Mouse (Mus musculus) MEL (cell line): ENCODE results near the gene Pcgf6. TPM values are rescaled to one million over a fixed set of nuclear protein-coding genes. Genes with fewer than 3 reads are reported as not detected.
A peak's percentile ranks its signal among the peaks of the same experiment; 100 is the strongest.

Experiments used
- DNase-seq: peaks from one replicate; pipeline ENCODE4 v3.0.0; 2011; ENCODE audit warnings: low read depth, low spot score
- H3K27ac ChIP-seq: 2 replicates; pipeline ENCODE4 v1.5.1; 2012; ENCODE audit warnings: low read depth, mild to moderate bottlenecking, control low read depth, low read length, moderate library complexity; ENCODE audit not compliant: control insufficient read depth
- H3K27me3 ChIP-seq, 2 experiments: fragments of 150-350 bp in 1 of 2; sonication (generic) in 1 of 2; 2 replicates each; pipeline ENCODE4 v1.6.1; 2012; ENCODE audit warnings: low read length in 2 of 2, mild to moderate bottlenecking in 2 of 2, improper control_type of control experiment in 1 of 2, moderate library complexity in 1 of 2; ENCODE audit not compliant: insufficient read depth in 2 of 2, control insufficient read depth in 1 of 2
- H3K36me3 ChIP-seq, 2 experiments: 2 replicates each; pipeline ENCODE4 v1.6.1; 2012 to 2014; ENCODE audit warnings: low read length in 2 of 2, improper control_type of control experiment in 1 of 2, inconsistent platforms in 1 of 2, mild to moderate bottlenecking in 1 of 2; ENCODE audit not compliant: insufficient read depth in 2 of 2, control insufficient read depth in 1 of 2
- H3K4me1 ChIP-seq, 2 experiments: fragments of 150-350 bp in 1 of 2; sonication (generic) in 1 of 2; 2 replicates each; pipeline ENCODE4 v1.6.1; 2012; ENCODE audit warnings: low read length in 2 of 2, improper control_type of control experiment in 1 of 2, mild to moderate bottlenecking in 1 of 2; ENCODE audit not compliant: insufficient read depth in 2 of 2, control insufficient read depth in 1 of 2
- H3K4me3 ChIP-seq, 2 experiments: fragments of 150-350 bp in 1 of 2; sonication (generic) in 1 of 2; 2 replicates each; pipeline ENCODE4 v1.5.1; 2012; ENCODE audit warnings: low read depth in 2 of 2, low read length in 2 of 2, mild to moderate bottlenecking in 2 of 2, moderate library complexity in 2 of 2, control low read depth in 1 of 2, improper control_type of control experiment in 1 of 2; ENCODE audit not compliant: control insufficient read depth in 1 of 2, insufficient read depth in 1 of 2
- H3K79me2 ChIP-seq: 2 replicates; pipeline ENCODE4 v1.6.1; 2012; ENCODE audit warnings: mild to moderate bottlenecking, low read length, moderate library complexity; ENCODE audit not compliant: control insufficient read depth, poor library complexity, insufficient read depth
- H3K9ac ChIP-seq: 2 replicates; pipeline ENCODE4 v1.6.1; 2012; ENCODE audit warnings: low read depth, mild to moderate bottlenecking, control low read depth, low read length, moderate library complexity; ENCODE audit not compliant: control insufficient read depth, poor library complexity, severe bottlenecking
- H3K9me3 ChIP-seq: fragments of 150-350 bp; sonication (generic); replicated peaks from 2 replicates; pipeline ENCODE4 v1.6.1; 2012; ENCODE audit warnings: mild to moderate bottlenecking, low read length, improper control_type of control experiment, moderate library complexity; ENCODE audit not compliant: insufficient read depth
- BHLHE40 ChIP-seq: IDR thresholded peaks from 2 replicates; pipeline ENCODE4 v1.6.1; 2012; ENCODE audit warnings: low read depth, mild to moderate bottlenecking, inconsistent platforms, low read length, improper control_type of control experiment, borderline replicate concordance
- CHD1 ChIP-seq: IDR thresholded peaks from 2 replicates; pipeline ENCODE4 v1.6.1; 2012; ENCODE audit warnings: low read depth, mild to moderate bottlenecking, inconsistent platforms, low read length, improper control_type of control experiment
- CHD2 ChIP-seq: IDR thresholded peaks from 2 replicates; pipeline ENCODE4 v1.6.1; 2011; ENCODE audit warnings: low read length, improper control_type of control experiment
- CTCF ChIP-seq, 3 experiments: IDR thresholded peaks in 2 of 3; conservative IDR thresholded peaks in 1 of 3; 2 replicates each; pipeline ENCODE4 v1.5.1; 2011 to 2012; ENCODE audit warnings: low read length in 3 of 3, low read depth in 2 of 3, mild to moderate bottlenecking in 2 of 3, improper control_type of control experiment in 1 of 3, inconsistent platforms in 1 of 3, mixed read lengths in 1 of 3, moderate library complexity in 1 of 3; ENCODE audit not compliant: control insufficient read depth in 1 of 3, insufficient read depth in 1 of 3, poor library complexity in 1 of 3, severe bottlenecking in 1 of 3
- ELF1 ChIP-seq: IDR thresholded peaks from 2 replicates; pipeline ENCODE4 v1.6.1; 2014; ENCODE audit warnings: low read depth, mild to moderate bottlenecking, inconsistent platforms, low read length, improper control_type of control experiment, moderate library complexity
- EP300 ChIP-seq, 2 experiments: IDR thresholded peaks; 2 replicates each; pipeline ENCODE4 v1.6.1; 2011; ENCODE audit warnings: improper control_type of control experiment in 2 of 2, low read length in 2 of 2, low read depth in 1 of 2, mild to moderate bottlenecking in 1 of 2
- ETS1 ChIP-seq: IDR thresholded peaks from 2 replicates; pipeline ENCODE4 v1.6.1; 2012; ENCODE audit warnings: low read depth, mild to moderate bottlenecking, inconsistent platforms, low read length, improper control_type of control experiment, moderate library complexity
- GATA1 ChIP-seq: IDR thresholded peaks from 2 replicates; pipeline ENCODE4 v1.6.1; 2011; ENCODE audit warnings: low read depth, low read length, improper control_type of control experiment
- HCFC1 ChIP-seq: IDR thresholded peaks from 2 replicates; pipeline ENCODE4 v1.6.1; 2012; ENCODE audit warnings: low read depth, mild to moderate bottlenecking, inconsistent platforms, low read length, improper control_type of control experiment, moderate library complexity
- MAFK ChIP-seq: IDR thresholded peaks from 2 replicates; pipeline ENCODE4 v1.6.1; 2011; ENCODE audit warnings: low read depth, mild to moderate bottlenecking, low read length, improper control_type of control experiment, borderline replicate concordance
- MAX ChIP-seq: IDR thresholded peaks from 2 replicates; pipeline ENCODE4 v1.6.1; 2011; ENCODE audit warnings: low read length, improper control_type of control experiment
- MAZ ChIP-seq: IDR thresholded peaks from 2 replicates; pipeline ENCODE4 v1.6.1; 2012; ENCODE audit warnings: low read depth, mild to moderate bottlenecking, inconsistent platforms, low read length, improper control_type of control experiment
- MXI1 ChIP-seq: IDR thresholded peaks from 2 replicates; pipeline ENCODE4 v1.6.1; 2011; ENCODE audit warnings: mild to moderate bottlenecking, low read depth, low read length, improper control_type of control experiment
- RAD21 ChIP-seq: IDR thresholded peaks from 2 replicates; pipeline ENCODE4 v1.6.1; 2011; ENCODE audit warnings: mild to moderate bottlenecking, low read depth, low read length, improper control_type of control experiment
- RCOR1 ChIP-seq: IDR thresholded peaks from 2 replicates; pipeline ENCODE4 v1.6.1; 2012; ENCODE audit warnings: low read depth, mild to moderate bottlenecking, inconsistent platforms, low read length, improper control_type of control experiment
- SIN3A ChIP-seq: IDR thresholded peaks from 2 replicates; pipeline ENCODE4 v1.6.1; 2012; ENCODE audit warnings: low read length, improper control_type of control experiment, inconsistent platforms
- TAL1 ChIP-seq: IDR thresholded peaks from 2 replicates; pipeline ENCODE4 v1.6.1; 2012; ENCODE audit warnings: mild to moderate bottlenecking, inconsistent platforms, low read length, moderate library complexity, mixed read lengths
- TBP ChIP-seq: IDR thresholded peaks from 2 replicates; pipeline ENCODE4 v1.8.0; 2011; ENCODE audit warnings: low read depth, low read length, improper control_type of control experiment
- UBTF ChIP-seq: IDR thresholded peaks from 2 replicates; pipeline ENCODE4 v1.6.1; 2012; ENCODE audit warnings: low read depth, mild to moderate bottlenecking, inconsistent platforms, low read length, improper control_type of control experiment, moderate library complexity, borderline replicate concordance; ENCODE audit not compliant: insufficient read depth
- ZC3H11A ChIP-seq: IDR thresholded peaks from 2 replicates; pipeline ENCODE4 v1.6.1; 2012; ENCODE audit warnings: low read depth, mild to moderate bottlenecking, inconsistent platforms, low read length, improper control_type of control experiment
- ZMIZ1 ChIP-seq: IDR thresholded peaks from 2 replicates; pipeline ENCODE4 v1.6.1; 2012; ENCODE audit warnings: low read depth, mild to moderate bottlenecking, inconsistent platforms, low read length, improper control_type of control experiment, moderate library complexity
- ZNF384 ChIP-seq: IDR thresholded peaks from 2 replicates; pipeline ENCODE4 v1.6.1; 2012; ENCODE audit warnings: low read depth, mild to moderate bottlenecking, inconsistent platforms, low read length, improper control_type of control experiment
- polyA plus RNA-seq, 2 experiments: library from polyadenylated mRNA; stranded (reverse) in 1 of 2; unstranded in 1 of 2; fragments of >175 nt in 1 of 2; fragments of >200 nt in 1 of 2; gene quantifications; 2 replicates each; pipeline versions ENCODE4 v1.2.1 to v1.2.4; 2012; ENCODE audit warnings: low replicate concordance in 2 of 2, low read depth in 1 of 2; ENCODE audit not compliant: insufficient read length in 2 of 2, insufficient read depth in 1 of 2, missing spikeins in 1 of 2
- total RNA-seq: library from RNA; depleted of rRNA; stranded (reverse); fragments of 300-350 nt; gene quantifications from 2 replicates; pipeline ENCODE4 v1.2.3, GENCODE M21; 2012

Pcgf6 gene
- total and polyA plus RNA-seq, 3 experiments: 29.0 to 47.5 TPM; not detected in 1

- H3K4me1 ChIP-seq: no peaks in the 10 kb centered on the region
- H3K9me3 ChIP-seq: no peaks in the 10 kb centered on the region
- peaks cover 0 to 7% of the 10 kb centered on the region in 2 experiments; a peak in 2 of 4 replicates for H3K27me3 ChIP-seq
- no peaks in the 10 kb centered on the region for H3K36me3 ChIP-seq
- no peak overlapping the region for H3K27ac ChIP-seq
- no peak overlapping the region for H3K4me3 ChIP-seq
- no peak overlapping the region for H3K9ac ChIP-seq
- H3K79me2 ChIP-seq: no peaks in the 10 kb centered on the region
- TF ChIP-seq MAX (no peak), BHLHE40 (no peak), HCFC1 (no peak), ZMIZ1 (no peak), ZNF384 (no peak), EP300 (IDR thresholded peaks at IDR 0.05; ENCODE audit: low read depth in 1 of 2, low read length in 2 of 2) (no peak), CHD1 (no peak), ZC3H11A (no peak), RCOR1 (no peak), UBTF (no peak), ETS1 (no peak), ELF1 (no peak), GATA1 (no peak), TBP (no peak), MAFK (no peak), TAL1 (no peak), CHD2 (no peak), RAD21 (no peak), MAZ (no peak)
- no peak for DNase-seq
Observed at GRCm38 (mm10) chr19:47017831-47018230, 32.9 kb downstream of the Pcgf6 start.

- H3K79me2 ChIP-seq: no peaks in the 10 kb centered on the region
- no peaks in the 10 kb centered on the region for H3K4me1 ChIP-seq
- H3K4me3 ChIP-seq: no peak overlapping the region
- no peaks in the 10 kb centered on the region for H3K9me3 ChIP-seq
- H3K27me3 ChIP-seq: peaks cover 0 to 7% of the 10 kb centered on the region in 2 experiments; a peak in 2 of 4 replicates
- peak; percentile 81 for DNase-seq
- TF ChIP-seq MXI1: peak; percentile 47; the same call in 1 of the 2 replicates
- peak; percentile 75 for TF ChIP-seq SIN3A
- TF ChIP-seq CTCF (IDR thresholded peaks at IDR 0.05 in 2 of 3, conservative IDR thresholded peaks at IDR 0.05 in 1 of 3; ENCODE audit: control insufficient read depth in 1 of 3, insufficient read depth in 1 of 3, low read depth in 2 of 3, low read length in 3 of 3, poor library complexity in 1 of 3, severe bottlenecking in 1 of 3): no peak
- no peak overlapping the region for H3K27ac ChIP-seq
- no peak overlapping the region for H3K9ac ChIP-seq
- H3K36me3 ChIP-seq: no peaks in the 10 kb centered on the region
Observed at GRCm38 (mm10) chr19:47016487-47016886, 34.2 kb downstream of the Pcgf6 start.
